Mouse (Mus musculus) stomach, embryonic 16.5 days (tissue): Measurements from ENCODE around the gene Mr1. TPM values are rescaled to one million over a fixed set of nuclear protein-coding genes. Genes with fewer than 3 reads are reported as not detected.

Source experiments
- ATAC-seq: fragments of 200-750 bp; cut with Nextera tagmentation; 2 replicates; pipeline ENCODE4 v1.8.0; 2017; ENCODE audit warnings: moderate number of reproducible peaks, moderate TSS enrichment; ENCODE audit not compliant: insufficient read depth, low FRiP score
- H3K27ac ChIP-seq: fragments of 300-500 bp; sonication (generic); 2 replicates; pipeline ENCODE4 v1.5.1; 2014; ENCODE audit warnings: low read length
- H3K27me3 ChIP-seq: fragments of 300-500 bp; sonication (generic); 2 replicates; pipeline ENCODE4 v1.6.1; 2014; ENCODE audit warnings: low read length, control low read depth, mixed read lengths; ENCODE audit not compliant: control insufficient read depth, insufficient read depth
- H3K36me3 ChIP-seq: fragments of 300-500 bp; sonication (generic); 2 replicates; pipeline ENCODE4 v1.6.1; 2014; ENCODE audit warnings: low read length; ENCODE audit not compliant: control insufficient read depth, insufficient read depth
- H3K4me1 ChIP-seq: fragments of 300-500 bp; sonication (generic); 2 replicates; pipeline ENCODE4 v1.6.1; 2014; ENCODE audit warnings: low read length, control low read depth, mixed read lengths; ENCODE audit not compliant: control insufficient read depth, insufficient read depth
- H3K4me2 ChIP-seq: fragments of 300-500 bp; sonication (generic); 2 replicates; pipeline ENCODE4 v1.6.1; 2014; ENCODE audit warnings: low read depth, low read length, mixed read lengths
- H3K4me3 ChIP-seq: fragments of 300-500 bp; sonication (generic); replicated peaks from 2 replicates; pipeline ENCODE4 v1.5.1; 2014; ENCODE audit warnings: mild to moderate bottlenecking, low read length
- H3K9ac ChIP-seq: fragments of 300-500 bp; sonication (generic); 2 replicates; pipeline ENCODE4 v1.6.1; 2014; ENCODE audit warnings: low read length
- H3K9me3 ChIP-seq: fragments of 300-500 bp; sonication (generic); replicated peaks from 2 replicates; pipeline ENCODE4 v1.6.1; 2016; ENCODE audit warnings: low read length, control low read depth; ENCODE audit not compliant: control insufficient read depth
- WGBS: fragments of 180-500 bp; shearing (Covaris S2); extraction: QIAGEN DNeasy Blood & Tissue Kit; methylation state at CpG from one replicate; pipeline ENCODE4 v1.1.7; 2014; 5-methylcytosine and 5-hydroxymethylcytosine counted together
- polyA plus RNA-seq: library from polyadenylated mRNA; unstranded; fragments of >200 nt; fragmentation: Nextera tagmentation; extraction: Ambion mirVana; gene quantifications from 2 replicates; pipeline ENCODE4 v1.2.1, GENCODE M21; 2015

Gene Mr1
- polyA plus RNA-seq, 1 experiment from 2014 or later = 9.1 TPM

GRCm38 (mm10) chr1:155172895-155173643, 26.5 kb upstream of the Mr1 start:
- H3K4me1 ChIP-seq = no peaks in the 10 kb centered on the region
- H3K4me3 ChIP-seq = no peak overlapping the region
- no peaks in the 10 kb centered on the region for H3K36me3 ChIP-seq
- 85% methylated on average over 3 of the region's 3 CpGs for WGBS
- H3K9ac ChIP-seq = no peak overlapping the region
- no peaks in the 10 kb centered on the region for H3K27me3 ChIP-seq
- no peaks in the 10 kb centered on the region for H3K9me3 ChIP-seq
- H3K27ac ChIP-seq = no peak overlapping the region
- no peak overlapping the region for H3K4me2 ChIP-seq
- ATAC-seq = no peak

- Histone ChIP-seq H3K4me2 (no peak overlapping the region), H3K9me3 (no peaks in the 10 kb centered on the region), H3K27ac (no peak overlapping the region), H3K4me1 (no peaks in the 10 kb centered on the region), H3K36me3 (no peaks in the 10 kb centered on the region), H3K9ac (no peak overlapping the region), H3K4me3 (no peak overlapping the region), H3K27me3 (no peaks in the 10 kb centered on the region)
- ATAC-seq = no peak
Observed at GRCm38 (mm10) chr1:155169935-155170334, 23.3 kb upstream of the Mr1 start.

GRCm38 (mm10) chr1:155167453-155167852, 20.8 kb upstream of the Mr1 start:
- H3K4me3 ChIP-seq = no peak overlapping the region
- no peaks in the 10 kb centered on the region for H3K9me3 ChIP-seq
- ATAC-seq = no peak
- no peaks in the 10 kb centered on the region for H3K27me3 ChIP-seq
- no peak overlapping the region for H3K9ac ChIP-seq
- no peaks in the 10 kb centered on the region for H3K36me3 ChIP-seq
- H3K4me2 ChIP-seq = no peak overlapping the region
- H3K4me1 ChIP-seq = no peaks in the 10 kb centered on the region
- no peak overlapping the region for H3K27ac ChIP-seq
- 89% methylated on average over 3 of the region's 3 CpGs for WGBS

GRCm38 (mm10) chr1:155158970-155159484, 12.4 kb upstream of the Mr1 start:
- ATAC-seq = peak; percentile 54
- H3K4me2 ChIP-seq = peak overlapping the region; percentile 76
- H3K9ac ChIP-seq = peak overlapping the region; percentile 92
- WGBS = under 1% methylated on average over 45 of the region's 46 CpGs
- peak overlapping the region; percentile 95 for H3K4me3 ChIP-seq
- peak overlapping the region; percentile 82 for H3K27ac ChIP-seq
- H3K9me3 ChIP-seq = no peaks in the 10 kb centered on the region
- no peaks in the 10 kb centered on the region for H3K27me3 ChIP-seq
- H3K4me1 ChIP-seq = 0 out of 2 replicates have a peak, but pooled peaks cover 5% of the 10 kb centered on the region
- H3K36me3 ChIP-seq = no peaks in the 10 kb centered on the region

GRCm38 (mm10) chr1:155158141-155158969, 11.7 kb upstream of the Mr1 start, which contains the start of gene Stx6:
Stx6 (plus strand) TSS chr1:155158715.
- H3K4me1 ChIP-seq = 0 out of 2 replicates have a peak, but pooled peaks cover 5% of the 10 kb centered on the region
- no peaks in the 10 kb centered on the region for H3K9me3 ChIP-seq
- 1% methylated on average over 45 of the region's 48 CpGs for WGBS
- H3K27ac ChIP-seq = peak within 1 kb of the TSS; percentile 82
- peak within 1 kb of the TSS; percentile 92 for H3K9ac ChIP-seq
- H3K27me3 ChIP-seq = no peaks in the 10 kb centered on the region
- H3K4me2 ChIP-seq = peak within 1 kb of the TSS; percentile 76
- H3K36me3 ChIP-seq = no peaks in the 10 kb centered on the region
- peak within 1 kb of the TSS; percentile 95 for H3K4me3 ChIP-seq
- peak; percentile 100 for ATAC-seq

- Histone ChIP-seq H3K4me3 (no peak overlapping the region), H3K36me3 (no peaks in the 10 kb centered on the region), H3K4me1 (no peaks in the 10 kb centered on the region), H3K9me3 (no peaks in the 10 kb centered on the region), H3K27ac (no peak overlapping the region), H3K27me3 (no peaks in the 10 kb centered on the region), H3K9ac (no peak overlapping the region), H3K4me2 (no peak overlapping the region)
- 67% methylated on average over 4 of the region's 4 CpGs for WGBS
- no peak for ATAC-seq
Observed at GRCm38 (mm10) chr1:155153906-155154305, 7.3 kb upstream of the Mr1 start.

GRCm38 (mm10) chr1:155150821-155151220, 4.2 kb upstream of the Mr1 start:
- no peak overlapping the region for H3K27ac ChIP-seq
- H3K4me1 ChIP-seq = peaks cover 5% of the 10 kb centered on the region; the same call in 1 of the 2 replicates
- H3K9me3 ChIP-seq = no peaks in the 10 kb centered on the region
- no peaks in the 10 kb centered on the region for H3K36me3 ChIP-seq
- no peak for ATAC-seq
- WGBS = 88% methylated on average over 5 of the region's 5 CpGs
- H3K4me3 ChIP-seq = no peak overlapping the region
- no peak overlapping the region for H3K4me2 ChIP-seq
- no peaks in the 10 kb centered on the region for H3K27me3 ChIP-seq
- H3K9ac ChIP-seq = no peak overlapping the region

- Histone ChIP-seq H3K4me1 (peaks cover 10% of the 10 kb centered on the region; the same call in 1 of the 2 replicates), H3K4me2 (no peak overlapping the region), H3K27ac (no peak overlapping the region), H3K36me3 (no peaks in the 10 kb centered on the region), H3K4me3 (no peak overlapping the region), H3K9me3 (no peaks in the 10 kb centered on the region), H3K27me3 (no peaks in the 10 kb centered on the region), H3K9ac (no peak overlapping the region)
- ATAC-seq = no peak
- 88% methylated on average over 3 of the region's 3 CpGs for WGBS
Observed at GRCm38 (mm10) chr1:155149403-155149802, 2.8 kb upstream of the Mr1 start.

GRCm38 (mm10) chr1:155147228-155147627, 614 bp upstream of the Mr1 start:
- Histone ChIP-seq H3K4me2 (no peak overlapping the region), H3K4me1 (peaks cover 10% of the 10 kb centered on the region; the same call in 1 of the 2 replicates), H3K36me3 (no peaks in the 10 kb centered on the region), H3K9me3 (no peaks in the 10 kb centered on the region), H3K9ac (no peak overlapping the region), H3K4me3 (no peak overlapping the region), H3K27me3 (no peaks in the 10 kb centered on the region), H3K27ac (no peak overlapping the region)
- ATAC-seq = no peak
- WGBS = 93% methylated on average over 2 of the region's 2 CpGs
